Mouse (Mus musculus): ENCODE data around the gene Il1f10.

GRCm38 (mm10) chr2:24267503-24267902, 23.5 kb upstream of the Il1f10 start:
- TF ChIP-seq CTCF (IDR thresholded peaks at IDR 0.05; ENCODE audit: borderline replicate concordance, control insufficient read depth, extremely low read depth, insufficient read depth, low read length, poor library complexity) = no peak
- no peak for TF ChIP-seq POLR2A (IDR thresholded peaks at IDR 0.05; ENCODE audit: control insufficient read depth, extremely low read depth, insufficient read depth, low read length, poor library complexity)

Measured in thymus, adult 2 months (tissue).